Mouse (Mus musculus) liver, embryonic 14.5 days (tissue): Measurements from ENCODE around the gene Plin4.
"Not testable (repeated sequence)": the region's sequence is repeated elsewhere in the genome, so short reads cannot be mapped to it uniquely, and the experiment has no call there.

Source experiments
- CTCF ChIP-seq: IDR thresholded peaks from 2 replicates; pipeline ENCODE4 v1.5.1; 2016; ENCODE audit warnings: antibody characterized with exemption, low read depth, control low read depth
- EP300 ChIP-seq: IDR thresholded peaks from 2 replicates; pipeline ENCODE4 v1.6.1; 2016; ENCODE audit warnings: antibody characterized with exemption, low read depth

- not testable (repeated sequence) for TF ChIP-seq EP300, CTCF
Measured at GRCm38 (mm10) chr17:56078361-56078760, 31.2 kb downstream of the Plin4 start.
